Mouse (Mus musculus): Measurements from ENCODE around the gene Akr1b7.

Gene Akr1b7

GRCm38 (mm10) chr6:34441556-34442257 lies 29.6 kb downstream of the Akr1b7 start:
- DNase-seq, result peak; percentile 19

DNA sequence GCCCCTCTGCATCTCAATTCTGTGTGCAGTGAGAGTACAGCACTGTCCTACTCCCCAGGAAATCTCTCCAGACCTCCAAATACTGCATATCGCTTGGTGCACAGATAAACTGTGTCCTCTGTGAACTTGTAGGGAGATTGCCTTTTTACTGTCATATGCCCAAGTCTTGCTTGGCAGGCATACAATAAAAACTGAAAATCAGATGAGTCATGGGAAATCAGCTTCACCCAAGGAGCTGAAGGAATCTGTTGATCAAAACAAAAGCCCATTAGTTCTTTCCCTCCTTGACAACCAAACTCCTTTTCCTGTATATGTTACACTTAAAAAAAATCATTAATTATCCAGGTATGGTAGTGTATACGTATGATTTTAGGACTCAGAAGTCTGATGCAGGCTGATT lies 31.7 kb downstream of the Akr1b7 start:
- no peak for DNase-seq

- DNase-seq, result peak; percentile 75
Observed at GRCm38 (mm10) chr6:34447961-34448360, 35.8 kb downstream of the Akr1b7 start.

DNA sequence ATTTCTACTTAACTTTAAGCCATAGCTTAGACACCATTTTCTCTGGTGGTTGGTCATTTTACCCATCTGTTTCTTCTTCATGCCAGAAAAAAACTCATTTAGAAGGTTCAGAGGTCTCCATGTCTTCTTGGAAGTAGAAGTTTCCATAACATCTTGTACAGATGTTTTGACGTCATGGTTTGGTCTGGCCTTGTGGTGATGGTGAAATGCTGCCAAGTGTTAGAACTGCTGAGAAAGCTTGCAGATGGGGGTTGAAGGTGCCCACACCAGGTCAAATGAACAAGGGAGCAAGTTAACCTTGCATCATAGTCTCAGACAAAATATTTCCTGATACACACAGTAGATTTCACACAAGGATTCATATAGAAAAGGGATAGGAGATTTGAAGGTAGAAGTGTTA lies 36.6 kb downstream of the Akr1b7 start:
- DNase-seq, result no peak

DNA sequence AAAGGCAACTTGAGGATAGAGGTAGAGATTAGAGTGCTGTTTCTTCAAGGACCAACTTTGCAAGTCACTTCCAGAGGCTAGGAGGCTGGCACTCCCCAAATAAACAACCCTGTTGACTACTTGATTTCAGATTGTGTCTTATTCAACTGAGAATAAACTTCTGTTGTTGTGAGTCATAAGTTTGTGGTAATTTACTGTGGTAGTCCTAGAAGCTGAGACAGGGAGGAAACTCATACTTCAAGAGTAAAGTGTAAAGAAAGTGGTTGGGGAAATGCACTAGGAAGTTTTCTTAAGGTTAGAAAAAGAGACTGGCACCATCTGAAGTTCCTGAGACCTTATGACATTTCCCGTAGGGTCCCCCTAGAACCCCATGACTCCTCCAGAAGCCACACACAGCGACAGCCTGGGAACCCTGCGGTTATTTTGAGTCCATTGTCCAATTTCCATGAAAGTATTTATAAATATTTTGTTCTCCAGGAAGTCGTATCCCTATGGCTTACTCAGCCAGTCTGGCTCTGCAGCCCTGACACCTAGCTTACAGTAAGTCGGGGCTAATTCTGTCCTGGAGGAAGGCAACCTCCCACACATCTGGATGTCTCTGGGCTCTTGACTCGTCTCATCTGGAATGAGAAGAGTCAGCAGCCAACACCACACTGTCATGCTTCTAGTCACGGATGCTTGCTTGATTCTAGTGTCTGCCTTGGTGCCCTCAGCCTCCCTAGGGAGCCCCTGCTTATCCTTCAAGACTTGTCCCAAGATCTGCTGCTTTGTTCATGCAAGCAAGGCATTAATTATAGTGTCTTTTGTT lies 41.0 kb downstream of the Akr1b7 start:
- no peak for DNase-seq

DNA sequence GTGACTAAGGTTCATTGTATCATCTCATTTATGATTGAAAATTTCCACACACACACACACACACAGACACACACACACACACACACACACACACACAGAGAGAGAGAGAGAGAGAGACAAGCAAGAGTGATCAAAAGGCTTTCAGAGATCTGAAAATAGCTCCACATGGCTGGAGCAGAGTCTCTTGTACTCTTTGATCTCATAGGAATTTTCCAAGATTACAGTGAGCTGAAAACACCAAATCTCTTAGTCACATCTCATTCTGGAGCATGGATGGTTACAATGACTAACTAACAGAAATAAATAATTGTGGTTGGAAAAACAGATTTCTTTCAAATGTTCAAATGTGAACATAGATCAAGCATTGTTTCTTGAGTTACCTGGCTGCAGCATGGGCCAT lies 47.3 kb downstream of the Akr1b7 start:
- no peak for DNase-seq

DNA sequence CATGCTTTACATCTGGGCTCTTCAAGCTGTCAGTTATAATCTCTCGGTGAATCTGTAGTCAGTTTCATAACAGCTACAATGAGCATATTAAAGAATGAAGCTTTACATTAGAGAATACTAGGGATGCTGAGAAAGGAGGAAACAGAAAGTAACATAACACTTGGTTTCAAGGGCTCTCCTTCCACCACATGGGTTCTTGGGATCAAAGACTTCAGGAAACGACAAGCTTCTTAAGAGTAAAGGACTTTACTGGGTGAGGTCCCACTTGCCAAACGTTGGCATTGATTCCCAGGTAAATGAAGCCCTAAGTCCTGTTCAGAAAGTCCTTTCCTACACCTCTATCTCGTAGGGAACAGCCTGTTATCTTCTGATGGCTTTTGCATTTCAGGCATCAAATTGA lies 48.5 kb downstream of the Akr1b7 start:
- DNase-seq, result no peak

DNA sequence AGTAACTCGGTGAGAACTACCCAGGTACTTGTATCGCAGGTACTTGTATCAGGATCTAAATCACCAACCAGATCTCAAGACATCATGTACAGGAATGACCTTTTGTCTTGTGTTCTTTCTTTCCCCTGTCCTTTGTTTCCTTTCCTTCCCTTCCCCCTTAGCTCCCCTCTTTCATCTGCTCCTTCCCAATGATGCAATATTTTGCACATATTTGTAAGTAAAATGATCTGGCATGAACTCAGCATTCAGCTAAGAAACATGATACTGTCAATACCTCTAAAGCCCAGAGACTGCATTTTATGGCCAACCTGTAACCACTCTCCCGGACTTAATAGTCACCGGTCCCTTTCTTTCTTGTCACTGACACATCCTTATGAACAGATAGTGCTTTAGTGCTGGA lies 51.4 kb downstream of the Akr1b7 start:
- no peak for DNase-seq

- DNase-seq, result no peak
Observed at GRCm38 (mm10) chr6:34471434-34472110, 59.4 kb downstream of the Akr1b7 start.

All from thymus, postnatal 25 days (tissue).